Mouse (Mus musculus): ENCODE results near the gene Clcn1.

Gene Clcn1

DNA sequence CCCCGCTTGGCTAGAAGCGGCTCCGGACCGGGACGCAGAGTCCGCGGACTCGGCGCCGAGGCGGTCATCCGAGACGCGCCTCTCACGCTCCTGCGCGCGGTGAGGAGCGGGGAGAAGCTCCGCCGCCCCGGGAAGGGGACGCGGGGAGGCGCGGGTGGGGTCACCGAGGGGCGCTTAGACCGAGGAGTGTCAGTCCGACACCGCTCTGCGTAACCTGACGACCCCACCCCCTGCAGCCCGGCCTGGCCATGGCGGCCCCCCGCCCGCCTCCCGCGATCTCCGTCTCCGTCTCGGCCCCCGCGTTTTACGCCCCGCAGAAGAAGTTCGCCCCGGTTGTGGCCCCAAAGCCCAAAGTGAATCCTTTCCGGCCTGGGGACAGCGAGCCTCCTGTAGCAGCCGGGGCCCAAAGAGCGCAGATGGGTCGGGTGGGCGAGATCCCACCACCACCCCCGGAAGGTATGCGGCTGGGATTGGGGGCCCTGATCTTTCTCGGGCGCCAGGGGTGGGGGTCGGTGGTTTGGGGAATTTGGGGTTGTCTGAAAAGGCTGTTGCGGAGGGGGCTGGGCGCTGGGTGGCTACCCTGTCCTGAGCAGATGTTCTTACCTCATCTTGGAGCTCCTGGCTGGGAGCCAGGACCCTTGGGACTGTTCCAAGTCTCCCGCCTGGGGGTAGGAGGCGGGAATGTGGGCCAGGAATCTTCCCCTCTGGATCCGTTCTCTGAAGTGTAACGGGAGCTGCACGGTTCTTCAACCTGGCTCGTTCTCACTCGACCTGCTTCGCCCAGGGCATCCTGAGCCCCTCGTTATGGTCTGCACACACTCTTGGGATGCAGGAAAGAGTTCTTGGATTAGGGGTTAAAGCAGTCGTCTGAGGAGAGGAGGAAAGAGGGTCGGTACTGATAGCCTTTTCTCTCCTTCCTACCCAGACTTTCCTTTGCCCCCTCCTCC, 63.8 kb downstream of the Clcn1 start:
- no peak for DNase-seq (ENCODE audit: extremely low spot score, low read depth, low spot score)

GRCm38 (mm10) chr6:42350968-42351775, 64.7 kb downstream of the Clcn1 start:
- DNase-seq (ENCODE audit: extremely low spot score, low read depth, low spot score), result no peak

DNA sequence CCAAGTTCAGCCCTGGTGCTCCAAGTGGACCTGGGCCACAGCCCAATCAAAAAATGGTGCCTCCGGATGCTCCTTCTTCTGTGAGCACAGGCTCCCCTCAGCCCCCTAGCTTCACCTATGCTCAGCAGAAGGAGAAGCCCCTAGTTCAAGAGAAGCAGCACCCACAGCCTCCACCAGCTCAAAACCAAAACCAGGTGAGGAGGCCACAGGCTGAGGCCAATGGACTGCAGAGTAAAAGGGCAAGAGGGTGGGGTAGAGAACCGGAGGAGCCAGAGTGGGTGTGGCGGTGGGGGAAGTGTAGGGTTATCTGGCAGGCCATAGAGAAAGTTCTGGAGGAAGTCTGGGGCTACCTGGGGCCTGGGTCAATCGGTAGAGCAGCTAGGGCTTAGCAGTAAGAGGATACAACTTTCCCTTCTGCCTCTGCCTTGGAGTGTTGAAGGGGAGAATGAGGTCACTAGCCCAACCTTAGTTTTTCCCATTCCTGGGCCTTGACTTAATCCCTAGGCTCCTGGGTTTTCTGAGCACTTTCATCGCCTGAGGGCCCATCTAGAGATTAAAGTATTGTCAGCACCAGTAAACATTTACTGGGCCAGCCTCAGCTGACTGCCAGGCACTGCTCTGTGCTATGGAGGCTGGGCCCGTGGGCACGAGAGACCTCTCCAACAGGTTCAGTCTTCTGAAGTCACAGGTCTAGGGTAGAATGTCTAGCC, 65.4 kb downstream of the Clcn1 start:
- no peak for DNase-seq (ENCODE audit: extremely low spot score, low read depth, low spot score)

GRCm38 (mm10) chr6:42352486-42352846, 66.0 kb downstream of the Clcn1 start:
- DNase-seq (ENCODE audit: extremely low spot score, low read depth, low spot score), result no peak

GRCm38 (mm10) chr6:42353180-42353579, 66.7 kb downstream of the Clcn1 start:
- no peak for DNase-seq (ENCODE audit: extremely low spot score, low read depth, low spot score)

DNA sequence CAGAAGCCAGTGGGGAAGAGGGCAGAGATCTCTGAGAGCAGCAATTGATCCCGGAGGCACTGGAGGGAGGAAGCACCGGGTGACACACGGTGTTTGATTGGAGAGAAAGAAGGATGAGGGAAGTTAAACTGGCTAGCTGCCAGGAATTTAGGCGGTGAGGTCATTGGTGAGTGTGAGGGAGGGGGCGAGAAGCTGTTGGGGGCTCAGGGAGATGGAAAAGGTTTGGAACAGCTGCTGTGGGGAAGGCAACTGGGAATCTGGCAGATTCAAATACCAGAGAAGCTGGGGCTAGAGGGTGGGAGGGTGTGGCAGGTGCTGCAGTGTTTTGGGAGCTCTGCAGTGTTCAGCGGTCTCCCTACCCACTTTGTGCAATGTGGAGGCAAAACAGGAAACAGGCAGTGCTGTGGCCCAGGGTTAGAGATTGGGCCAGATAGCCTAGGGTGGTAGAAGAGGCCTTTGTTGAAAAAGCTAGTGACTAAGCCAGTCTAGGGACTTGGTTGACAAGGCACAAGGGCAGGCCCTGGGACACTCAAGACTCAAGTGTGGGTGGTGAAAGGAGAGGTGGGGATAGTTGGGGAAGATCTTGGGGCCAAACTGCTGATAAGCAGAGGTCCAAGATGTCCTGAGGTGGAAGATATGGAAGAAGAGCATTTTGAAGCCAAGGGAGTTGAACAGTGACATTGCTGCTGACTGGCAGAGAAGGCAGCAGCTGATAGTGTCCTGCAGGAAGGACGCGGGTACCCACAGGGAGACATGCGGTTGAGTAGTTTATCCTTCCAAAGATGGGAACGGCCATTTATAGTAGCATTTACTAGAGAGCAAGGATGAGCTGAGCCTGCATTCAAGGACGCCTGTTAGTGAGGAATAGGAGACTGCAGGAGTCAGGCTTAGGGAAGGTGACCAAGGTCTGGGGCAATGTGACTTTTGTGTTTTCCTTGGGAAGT, 67.9 kb downstream of the Clcn1 start:
- no peak for DNase-seq (ENCODE audit: extremely low spot score, low read depth, low spot score)

GRCm38 (mm10) chr6:42355366-42355765, 68.9 kb downstream of the Clcn1 start:
- no peak for DNase-seq (ENCODE audit: extremely low spot score, low read depth, low spot score)

DNA sequence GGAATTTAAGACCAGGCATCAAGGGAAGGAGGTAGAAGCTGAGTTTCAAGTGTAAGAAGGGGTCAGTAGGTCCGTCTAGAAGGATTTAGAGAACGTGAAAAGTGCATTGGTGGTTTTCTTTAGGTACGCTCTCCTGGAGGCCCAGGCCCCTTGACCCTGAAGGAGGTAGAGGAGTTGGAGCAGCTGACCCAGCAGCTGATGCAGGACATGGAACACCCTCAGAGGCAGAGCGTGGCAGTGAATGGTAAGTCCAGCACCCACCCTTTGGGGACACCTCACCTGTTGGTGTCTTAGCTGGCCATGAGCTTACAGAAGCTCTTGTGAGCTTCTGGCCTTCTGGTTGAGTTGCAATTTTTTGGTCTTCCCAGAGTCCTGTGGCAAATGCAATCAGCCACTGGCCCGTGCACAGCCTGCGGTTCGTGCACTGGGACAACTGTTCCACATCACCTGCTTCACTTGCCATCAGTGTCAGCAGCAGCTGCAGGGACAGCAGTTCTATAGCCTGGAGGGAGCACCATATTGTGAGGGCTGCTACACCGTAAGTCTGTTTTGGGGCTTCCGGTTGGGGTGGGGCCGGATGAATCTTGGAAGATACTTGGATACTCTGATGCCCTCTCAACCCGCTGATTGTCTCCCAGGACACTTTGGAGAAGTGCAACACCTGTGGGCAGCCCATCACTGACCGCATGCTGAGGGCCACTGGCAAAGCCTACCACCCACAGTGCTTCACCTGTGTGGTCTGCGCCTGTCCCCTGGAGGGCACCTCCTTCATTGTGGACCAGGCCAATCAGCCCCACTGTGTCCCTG, 69.5 kb downstream of the Clcn1 start:
- no peak for DNase-seq (ENCODE audit: extremely low spot score, low read depth, low spot score)

GRCm38 (mm10) chr6:42356913-42357312, 70.4 kb downstream of the Clcn1 start:
- DNase-seq (ENCODE audit: extremely low spot score, low read depth, low spot score), result no peak

DNA sequence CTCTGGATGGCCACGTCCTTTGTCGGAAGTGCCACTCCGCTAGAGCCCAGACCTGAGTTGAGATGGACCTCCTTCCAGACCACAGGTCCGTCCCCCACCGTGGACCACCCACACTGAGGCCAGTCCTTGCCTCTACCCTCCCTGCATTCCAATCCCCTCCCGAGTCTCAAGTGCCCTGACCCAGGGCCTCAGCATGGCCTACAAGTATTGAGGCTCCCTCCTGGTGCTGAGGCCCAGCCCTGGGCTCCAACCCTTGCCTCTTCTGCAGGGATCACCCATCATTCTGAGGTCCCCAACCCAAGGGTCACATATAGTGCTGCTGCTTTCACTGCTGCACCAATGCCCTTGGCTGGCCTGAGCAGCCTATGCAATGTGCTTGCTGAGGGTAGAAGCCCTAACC, 71.4 kb downstream of the Clcn1 start:
- DNase-seq (ENCODE audit: extremely low spot score, low read depth, low spot score), result no peak

DNA sequence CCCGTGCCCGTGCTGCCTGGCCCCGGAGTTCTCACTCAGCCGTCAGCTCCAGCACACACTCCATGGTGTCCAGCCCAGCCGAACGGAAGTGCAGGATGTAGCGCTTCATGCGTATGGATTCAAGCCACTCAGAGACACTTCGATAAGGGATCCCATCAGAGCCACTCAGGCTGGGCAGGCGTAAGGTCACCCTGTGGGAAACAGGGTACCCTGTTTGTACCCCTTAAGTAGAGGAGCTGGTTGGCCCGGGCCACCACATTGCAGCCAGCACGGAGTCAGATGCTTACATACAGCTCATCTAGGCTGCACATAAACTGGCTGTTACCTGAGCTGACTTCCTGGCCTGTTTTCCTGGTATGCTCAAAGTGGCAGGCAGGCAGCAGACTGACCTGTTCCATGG, 72.4 kb downstream of the Clcn1 start:
- no peak for DNase-seq (ENCODE audit: extremely low spot score, low read depth, low spot score)

DNA sequence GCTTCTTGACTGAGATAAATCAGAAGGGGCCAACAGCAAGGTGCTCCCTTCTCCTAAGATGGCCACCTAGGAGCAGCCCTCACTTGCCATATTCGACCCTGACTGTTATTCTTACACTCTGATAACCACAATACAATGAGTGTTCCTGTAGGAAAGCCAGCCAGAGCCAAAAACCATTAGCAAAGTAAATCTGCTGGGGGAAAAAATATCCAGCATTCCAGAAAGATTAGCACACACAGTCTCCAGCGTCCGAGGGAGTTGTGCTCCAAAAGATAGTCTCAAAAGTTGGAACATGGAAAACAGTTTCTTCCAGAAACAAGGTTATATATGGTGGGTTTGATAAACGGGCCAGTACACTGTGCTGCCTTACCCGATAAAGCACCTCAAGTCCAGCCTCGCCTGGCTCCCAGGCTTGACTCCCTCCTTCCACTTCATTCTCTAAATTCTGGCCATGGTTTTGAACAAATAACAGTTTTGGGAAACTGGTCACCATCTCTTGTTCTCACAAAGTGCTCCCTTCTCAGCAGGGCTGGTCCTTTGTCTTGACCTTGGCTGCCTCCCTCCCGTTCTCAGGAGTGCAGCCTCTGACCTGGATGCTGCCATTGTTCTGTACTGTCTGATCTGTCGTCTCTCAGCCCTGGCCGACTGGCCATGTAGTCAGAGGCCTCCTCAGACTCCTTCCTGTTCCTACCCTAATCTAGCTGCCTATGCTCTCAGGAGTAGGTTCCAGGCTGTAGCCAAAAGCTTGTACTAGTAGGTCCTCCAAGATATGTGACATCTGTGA, 73.1 kb downstream of the Clcn1 start:
- DNase-seq (ENCODE audit: extremely low spot score, low read depth, low spot score), result no peak

DNA sequence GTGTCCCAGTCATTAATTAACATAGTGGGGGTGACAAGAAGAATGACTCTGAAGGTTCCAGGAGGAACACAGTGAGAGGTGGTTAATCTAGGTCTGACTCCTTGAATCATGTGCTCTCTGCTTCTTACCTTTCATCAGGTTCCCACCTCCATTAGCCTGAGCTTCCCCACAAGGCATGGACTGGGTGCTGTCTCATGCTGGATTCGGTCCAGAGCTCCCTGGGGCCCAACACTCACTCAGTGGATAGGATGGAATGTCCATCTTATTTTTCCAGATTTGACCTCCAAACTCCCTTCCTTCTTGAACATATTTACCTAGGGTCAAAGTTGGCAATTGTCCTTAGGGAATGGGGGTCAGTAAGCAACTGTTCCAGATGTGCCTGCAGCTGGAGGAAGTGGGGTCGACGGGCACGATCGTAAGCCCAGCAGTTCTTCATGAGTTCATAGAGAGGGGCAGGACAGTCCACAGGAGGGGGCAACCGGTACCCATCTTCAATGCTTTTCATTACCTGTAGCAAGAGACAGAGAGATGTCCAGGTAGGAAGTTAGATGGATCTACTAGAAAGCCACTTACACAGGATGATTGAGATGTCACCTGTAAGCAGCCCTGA, 73.9 kb downstream of the Clcn1 start:
- DNase-seq (ENCODE audit: extremely low spot score, low read depth, low spot score), result no peak

DNA sequence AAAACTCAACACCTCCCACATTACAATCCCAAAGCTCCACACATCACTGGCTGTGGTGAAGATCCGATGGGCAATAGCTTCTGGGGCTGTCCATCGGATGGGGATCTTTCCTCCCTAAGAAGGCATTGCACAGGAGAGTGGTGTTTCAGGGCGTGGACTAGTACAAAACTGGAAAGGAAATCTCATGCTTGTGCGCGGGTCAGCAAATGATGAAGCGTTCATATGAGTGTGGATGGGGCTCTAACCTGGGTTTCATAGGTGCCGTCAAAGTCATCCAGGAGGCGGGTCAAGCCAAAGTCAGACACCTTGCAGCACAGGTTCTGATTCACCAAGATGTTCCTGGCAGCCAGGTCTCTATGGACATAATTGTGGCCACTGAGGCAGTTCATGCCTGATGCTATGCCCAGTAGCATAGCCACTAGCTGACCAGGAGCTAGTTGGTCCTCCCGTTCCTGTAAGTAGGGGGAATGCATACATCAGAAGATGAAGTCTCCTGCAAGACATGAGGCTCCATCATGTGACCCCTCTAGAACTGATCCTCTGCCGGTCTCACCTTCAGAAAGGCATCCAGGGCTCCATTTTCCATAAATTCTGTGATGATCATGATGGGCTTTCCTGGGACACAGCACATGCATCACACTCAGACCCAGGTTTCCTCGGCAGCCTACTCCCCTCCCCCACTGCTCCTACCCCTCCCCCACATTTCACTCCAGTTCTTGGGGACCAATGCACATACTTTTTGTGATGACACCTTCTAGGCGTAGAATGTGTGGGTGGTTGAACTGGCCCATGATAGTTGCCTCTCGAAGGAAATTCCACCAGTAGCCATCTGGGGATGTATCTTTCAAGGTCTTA, 74.8 kb downstream of the Clcn1 start:
- no peak for DNase-seq (ENCODE audit: extremely low spot score, low read depth, low spot score)

- no peak for DNase-seq (ENCODE audit: extremely low spot score, low read depth, low spot score)
Measured at GRCm38 (mm10) chr6:42362074-42362473, 75.6 kb downstream of the Clcn1 start.

DNA sequence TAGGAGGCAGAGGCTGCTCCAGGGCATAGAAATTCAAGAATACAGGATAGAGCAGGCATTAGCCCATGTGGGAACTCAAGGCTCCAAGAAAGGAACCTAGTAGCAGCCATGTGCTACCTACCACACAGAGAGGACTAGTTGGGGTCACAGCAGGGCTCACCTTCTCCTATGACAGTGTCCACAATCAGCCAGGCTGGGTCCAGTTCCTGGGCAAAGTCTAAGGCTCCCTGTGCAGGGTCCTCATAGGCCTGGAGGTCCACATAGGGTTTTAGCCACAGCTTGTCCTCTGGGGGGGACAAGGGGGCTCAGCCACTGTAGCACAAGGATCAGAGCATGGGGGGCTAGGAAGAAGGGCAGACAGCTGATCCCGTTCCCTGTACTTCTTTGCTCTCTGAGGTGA, 76.0 kb downstream of the Clcn1 start:
- DNase-seq (ENCODE audit: extremely low spot score, low read depth, low spot score), result no peak

GRCm38 (mm10) chr6:42362974-42363373, 76.5 kb downstream of the Clcn1 start:
- no peak for DNase-seq (ENCODE audit: extremely low spot score, low read depth, low spot score)
